Mouse (Mus musculus) lung, embryonic 16.5 days (tissue): ENCODE measurements around the gene Sh3pxd2a. TPM values are rescaled to one million over a fixed set of nuclear protein-coding genes. Genes with fewer than 3 reads are reported as not detected.

Experiments
- ATAC-seq: fragments of 200-750 bp; cut with Nextera tagmentation; 2 replicates; pipeline ENCODE4 v1.8.0; 2017; ENCODE audit warnings: low read depth, mild to moderate bottlenecking, moderate library complexity
- H3K27ac ChIP-seq: fragments of 300-500 bp; sonication (generic); 2 replicates; pipeline ENCODE4 v1.5.1; 2014; ENCODE audit warnings: mild to moderate bottlenecking, control low read depth, low read length
- H3K27me3 ChIP-seq: fragments of 300-500 bp; sonication (generic); 2 replicates; pipeline ENCODE4 v1.6.1; 2014; ENCODE audit warnings: low read depth, low read length, mixed read lengths; ENCODE audit not compliant: control insufficient read depth, insufficient read depth
- H3K36me3 ChIP-seq: fragments of 300-500 bp; sonication (generic); 2 replicates; pipeline ENCODE4 v1.6.1; 2014; ENCODE audit warnings: low read length; ENCODE audit not compliant: control insufficient read depth, insufficient read depth
- H3K4me1 ChIP-seq: fragments of 300-500 bp; sonication (generic); replicated peaks from 2 replicates; pipeline ENCODE4 v1.6.1; 2014; ENCODE audit warnings: low read length, mixed read lengths; ENCODE audit not compliant: control insufficient read depth, insufficient read depth
- H3K4me2 ChIP-seq: fragments of 300-500 bp; sonication (generic); 2 replicates; pipeline ENCODE4 v1.6.1; 2014; ENCODE audit warnings: low read depth, low read length, control low read depth
- H3K4me3 ChIP-seq: fragments of 300-500 bp; sonication (generic); 2 replicates; pipeline ENCODE4 v1.5.1; 2014; ENCODE audit warnings: mild to moderate bottlenecking, low read length, control low read depth
- H3K9ac ChIP-seq: fragments of 300-500 bp; sonication (generic); 2 replicates; pipeline ENCODE4 v1.6.1; 2014; ENCODE audit warnings: low read length, control low read depth
- H3K9me3 ChIP-seq: fragments of 300-500 bp; sonication (generic); 2 replicates; pipeline ENCODE4 v1.6.1; 2016; ENCODE audit warnings: low read length; ENCODE audit not compliant: control insufficient read depth
- WGBS: fragments of 180-500 bp; shearing (Covaris S2); extraction: QIAGEN DNeasy Blood & Tissue Kit; methylation state at CpG from one replicate; pipeline ENCODE4 v1.1.7; 2014; 5-methylcytosine and 5-hydroxymethylcytosine counted together
- polyA plus RNA-seq: library from polyadenylated mRNA; unstranded; fragments of >200 nt; fragmentation: Nextera tagmentation; extraction: Ambion mirVana; gene quantifications from 2 replicates; pipeline ENCODE4 v1.2.1, GENCODE M21; 2015

Sh3pxd2a gene
- polyA plus RNA-seq, 1 experiment from 2014 or later = 6.1 TPM

DNA sequence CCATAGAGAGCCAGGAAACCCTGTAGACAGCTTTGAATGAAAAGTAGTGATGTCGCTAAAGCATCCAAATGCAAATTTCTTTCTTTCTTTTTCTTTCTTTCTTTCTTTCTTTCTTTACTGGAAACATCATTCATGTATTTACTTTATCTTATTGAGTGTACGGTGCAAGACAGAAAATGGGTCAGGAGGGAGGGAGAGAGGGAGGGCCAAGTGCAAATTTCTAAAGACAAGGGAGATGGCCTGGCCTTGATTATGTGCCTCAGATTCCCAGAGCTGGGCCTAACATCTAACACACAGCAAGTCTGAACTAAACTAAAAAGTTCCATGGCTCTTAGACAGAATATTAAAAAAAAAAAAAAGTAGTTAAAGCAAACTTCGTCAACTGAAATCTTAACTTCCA, 9.3 kb upstream of the Sh3pxd2a start:
- Histone ChIP-seq H3K27ac (no peak overlapping the region), H3K4me3 (no peak overlapping the region), H3K36me3 (no peaks in the 10 kb centered on the region), H3K27me3 (no peaks in the 10 kb centered on the region), H3K4me1 (no peaks in the 10 kb centered on the region; the same call in 1 of the 2 replicates), H3K9me3 (no peaks in the 10 kb centered on the region), H3K9ac (no peak overlapping the region), H3K4me2 (no peak overlapping the region)
- ATAC-seq = no peak
- WGBS = 60% methylated on average over 3 of the region's 3 CpGs

DNA sequence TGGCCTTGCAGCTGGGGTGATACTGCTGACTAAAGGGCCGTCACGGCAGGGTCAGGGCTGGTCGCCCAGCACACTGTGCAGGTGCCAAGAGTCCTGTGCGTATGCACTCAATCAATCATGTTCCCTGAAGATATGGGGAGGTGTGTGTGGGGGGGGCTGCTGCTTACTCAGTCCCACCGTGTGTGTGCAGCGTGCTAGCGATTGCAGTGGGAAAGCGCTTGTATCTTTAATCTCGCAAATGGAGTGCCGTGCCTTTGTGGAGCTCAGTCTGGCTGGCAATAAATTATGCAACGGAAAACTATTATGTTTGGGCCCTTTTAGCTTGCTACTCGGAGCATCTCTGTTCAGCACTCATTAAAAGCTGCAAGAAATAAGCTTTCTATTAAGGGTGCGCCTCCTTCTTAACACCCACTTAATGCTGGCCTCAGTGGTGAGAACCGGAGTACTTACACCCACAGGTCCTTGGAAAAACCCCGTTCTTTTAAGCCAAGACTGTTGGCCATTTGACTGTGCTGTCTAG, 8.7 kb upstream of the Sh3pxd2a start:
- H3K9ac ChIP-seq = no peak overlapping the region

DNA sequence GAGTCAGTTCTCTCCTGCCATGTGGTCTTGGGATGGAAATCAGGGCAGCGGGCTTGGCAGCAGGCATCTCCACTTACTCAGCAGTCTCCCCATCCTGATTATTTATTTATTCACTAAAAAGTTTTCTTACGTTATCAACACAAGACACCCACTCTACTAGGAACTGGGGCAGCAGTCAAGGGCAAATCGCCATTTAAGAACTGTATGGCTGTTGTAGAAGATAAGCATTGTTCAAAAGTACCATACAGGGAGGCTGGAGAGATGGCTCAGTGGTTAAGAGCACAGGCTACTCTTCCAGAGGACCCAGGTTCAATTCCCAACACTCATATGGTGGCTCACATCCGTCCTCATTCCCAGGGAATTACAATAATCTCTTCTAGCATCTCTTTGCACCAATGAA, 7.6 kb upstream of the Sh3pxd2a start:
- H3K9ac ChIP-seq = no peak overlapping the region
- no peak overlapping the region for H3K27ac ChIP-seq
- 59% methylated on average over 4 of the region's 4 CpGs for WGBS
- H3K4me1 ChIP-seq = no peaks in the 10 kb centered on the region; the same call in 1 of the 2 replicates
- H3K9me3 ChIP-seq = no peaks in the 10 kb centered on the region
- no peak overlapping the region for H3K4me3 ChIP-seq
- no peaks in the 10 kb centered on the region for H3K27me3 ChIP-seq
- no peaks in the 10 kb centered on the region for H3K36me3 ChIP-seq
- no peak for ATAC-seq
- H3K4me2 ChIP-seq = no peak overlapping the region

More for the DNA sequence above, 8.7 kb upstream of the Sh3pxd2a start:
- peak; percentile 15; the same call in 1 of the 2 replicates for ATAC-seq
- WGBS = 37% methylated on average over 15 of the region's 15 CpGs
- no peak overlapping the region for H3K4me3 ChIP-seq
- no peaks in the 10 kb centered on the region for H3K27me3 ChIP-seq
- H3K4me2 ChIP-seq = no peak overlapping the region
- H3K27ac ChIP-seq = no peak overlapping the region
- H3K4me1 ChIP-seq = no peaks in the 10 kb centered on the region; the same call in 1 of the 2 replicates
- no peaks in the 10 kb centered on the region for H3K36me3 ChIP-seq
- H3K9me3 ChIP-seq = no peaks in the 10 kb centered on the region

DNA sequence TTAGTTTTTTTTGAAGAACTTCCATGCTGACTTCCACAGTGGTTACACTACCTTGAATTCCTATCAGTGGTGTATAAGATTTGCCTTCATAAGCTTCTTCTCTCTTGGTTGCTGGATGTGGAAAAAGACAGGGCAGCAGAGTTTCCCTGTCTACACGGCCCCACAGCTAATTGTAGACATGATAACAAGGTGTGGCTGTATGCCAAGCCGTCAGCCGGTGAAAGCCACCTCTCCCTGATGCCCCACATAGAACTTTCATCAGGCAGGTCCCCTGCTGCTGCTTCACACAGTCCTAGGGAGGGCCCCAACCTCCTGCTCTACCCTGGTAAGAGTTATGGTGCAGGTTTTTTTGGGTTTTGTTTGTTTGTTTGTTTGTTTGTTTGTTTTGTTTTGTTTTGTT, 4.5 kb upstream of the Sh3pxd2a start:
- no peak overlapping the region for H3K9ac ChIP-seq
- H3K4me3 ChIP-seq = no peak overlapping the region
- no peaks in the 10 kb centered on the region for H3K9me3 ChIP-seq
- no peaks in the 10 kb centered on the region for H3K27me3 ChIP-seq
- H3K4me1 ChIP-seq = peaks cover 4% of the 10 kb centered on the region; the same call in 1 of the 2 replicates
- H3K36me3 ChIP-seq = no peaks in the 10 kb centered on the region
- H3K27ac ChIP-seq = no peak overlapping the region
- H3K4me2 ChIP-seq = no peak overlapping the region
- 50% methylated on average over 3 of the region's 3 CpGs for WGBS
- no peak for ATAC-seq

DNA sequence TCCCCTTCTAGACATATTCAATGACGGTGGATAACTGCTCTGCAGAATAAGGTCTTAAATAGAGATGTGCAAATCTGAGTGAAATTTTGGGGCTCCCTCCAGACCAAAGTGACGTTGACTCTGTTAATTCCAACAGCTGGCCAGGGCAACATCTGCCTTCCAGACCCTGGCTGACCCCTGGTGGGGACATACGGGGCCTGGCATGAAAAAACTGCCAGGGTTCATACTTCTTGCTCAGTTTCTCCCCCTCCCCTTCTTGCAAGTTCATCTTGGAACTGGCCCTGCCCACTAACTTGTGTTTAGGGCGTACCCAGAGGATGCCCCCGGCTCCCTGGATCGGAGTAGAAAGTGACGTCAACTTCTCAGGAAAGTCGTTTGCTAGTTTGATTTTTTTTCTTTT, 2.6 kb upstream of the Sh3pxd2a start:
- 0 out of 2 replicates have a peak, but pooled peaks cover 1% of the 10 kb centered on the region for H3K9me3 ChIP-seq
- ATAC-seq = no peak
- peaks cover 21% of the 10 kb centered on the region for H3K4me1 ChIP-seq
- H3K27me3 ChIP-seq = no peaks in the 10 kb centered on the region
- H3K9ac ChIP-seq = no peak overlapping the region
- H3K4me3 ChIP-seq = no peak overlapping the region
- 58% methylated on average over 8 of the region's 8 CpGs for WGBS
- H3K36me3 ChIP-seq = no peaks in the 10 kb centered on the region
- no peak overlapping the region for H3K4me2 ChIP-seq
- no peak overlapping the region for H3K27ac ChIP-seq

DNA sequence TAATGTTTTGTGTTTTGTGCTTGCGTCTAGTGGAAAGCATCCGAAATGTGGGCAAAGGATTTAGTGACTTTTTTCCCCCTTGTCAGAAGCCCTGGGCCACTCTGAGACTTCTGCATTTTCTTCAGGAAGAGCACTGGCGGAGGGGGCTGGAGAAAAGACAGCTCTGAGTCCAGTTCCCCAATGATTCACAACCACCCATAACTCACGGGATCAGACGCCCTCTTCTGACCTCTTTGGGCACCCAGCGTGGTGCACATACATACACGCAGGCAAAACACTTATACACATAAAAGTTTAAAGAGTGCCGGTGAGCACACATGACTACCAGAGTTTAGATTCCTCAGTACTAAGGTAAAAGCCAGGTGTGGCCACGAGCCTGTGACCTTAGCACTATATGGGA, 1.3 kb upstream of the Sh3pxd2a start:
- H3K4me3 ChIP-seq = no peak overlapping the region
- H3K9ac ChIP-seq = no peak overlapping the region
- H3K4me2 ChIP-seq = no peak overlapping the region
- H3K36me3 ChIP-seq = no peaks in the 10 kb centered on the region
- H3K27ac ChIP-seq = no peak overlapping the region
- WGBS = 58% methylated on average over 9 of the region's 9 CpGs
- H3K4me1 ChIP-seq = peaks cover 32% of the 10 kb centered on the region
- no peaks in the 10 kb centered on the region for H3K27me3 ChIP-seq
- H3K9me3 ChIP-seq = 0 out of 2 replicates have a peak, but pooled peaks cover 3% of the 10 kb centered on the region
- no peak for ATAC-seq

DNA sequence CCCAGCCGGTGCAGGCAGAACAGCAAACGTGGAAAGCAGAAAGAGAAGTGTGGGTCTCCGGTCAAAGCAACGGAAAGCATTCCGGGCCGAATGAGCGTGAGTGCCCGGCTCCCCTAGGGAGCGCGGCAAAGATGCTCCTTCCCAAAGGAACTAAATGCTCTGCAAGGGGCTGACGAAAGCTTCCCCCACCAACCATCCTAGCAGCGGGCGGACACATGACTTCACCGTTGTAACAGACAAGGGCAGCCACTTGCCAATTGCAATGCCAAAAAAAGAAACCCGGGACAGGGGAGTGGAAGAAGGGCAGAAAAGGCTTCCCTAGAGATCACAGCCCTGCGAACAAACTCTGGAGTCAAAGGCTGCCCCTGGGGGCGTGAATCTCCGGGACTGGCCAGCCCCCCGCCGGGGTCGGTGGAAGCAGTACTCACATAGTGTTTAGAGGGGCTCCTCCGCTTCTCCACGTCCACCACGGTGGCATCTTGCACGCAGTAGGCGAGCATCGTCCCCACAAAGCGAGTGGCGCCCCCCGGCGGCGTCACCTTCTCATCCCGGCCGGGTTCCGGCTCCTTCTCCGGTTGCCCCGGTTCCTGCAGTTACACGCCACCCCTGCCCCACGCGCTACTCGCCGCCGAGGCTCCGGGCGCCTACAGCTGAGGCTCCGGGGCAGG, 431 bp downstream of the Sh3pxd2a start:
- peak; percentile 66 for ATAC-seq
- peak overlapping the region; percentile 82 for H3K9ac ChIP-seq
- H3K27ac ChIP-seq = peak overlapping the region; percentile 84
- H3K4me2 ChIP-seq = peak overlapping the region; percentile 96
- no peaks in the 10 kb centered on the region for H3K27me3 ChIP-seq
- WGBS = under 1% methylated on average over 34 of the region's 46 CpGs
- H3K36me3 ChIP-seq = no peaks in the 10 kb centered on the region
- 0 out of 2 replicates have a peak, but pooled peaks cover 3% of the 10 kb centered on the region for H3K9me3 ChIP-seq
- peak overlapping the region; percentile 67 for H3K4me3 ChIP-seq
- H3K4me1 ChIP-seq = peaks cover 36% of the 10 kb centered on the region

DNA sequence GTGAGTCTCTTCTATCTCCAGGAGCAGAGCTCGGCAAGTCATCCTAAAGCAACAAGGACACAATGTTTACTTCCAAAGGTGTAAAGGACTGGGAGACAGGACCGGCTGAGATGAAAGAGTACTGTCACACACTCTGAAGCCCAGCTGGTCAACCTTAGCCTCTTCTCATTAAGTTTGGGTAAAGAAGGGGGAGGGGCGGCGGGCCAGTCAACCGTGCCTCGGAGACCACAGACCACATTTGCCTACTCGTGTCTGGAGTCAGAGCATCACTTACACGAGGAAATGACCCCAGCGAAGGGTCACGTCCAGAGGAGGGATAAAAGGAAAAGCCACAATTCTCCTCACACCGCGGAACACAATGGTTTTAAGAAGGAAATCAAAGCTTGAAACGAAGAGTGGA, 995 bp downstream of the Sh3pxd2a start:
- no peak for ATAC-seq
- H3K27me3 ChIP-seq = no peaks in the 10 kb centered on the region
- peaks cover 41% of the 10 kb centered on the region for H3K4me1 ChIP-seq
- peak overlapping the region; percentile 82 for H3K9ac ChIP-seq
- peak overlapping the region; percentile 84 for H3K27ac ChIP-seq
- H3K4me2 ChIP-seq = peak overlapping the region; percentile 96
- H3K4me3 ChIP-seq = peak overlapping the region; percentile 67
- 0 out of 2 replicates have a peak, but pooled peaks cover 3% of the 10 kb centered on the region for H3K9me3 ChIP-seq
- WGBS = 1% methylated on average over 13 of the region's 13 CpGs
- no peaks in the 10 kb centered on the region for H3K36me3 ChIP-seq

DNA sequence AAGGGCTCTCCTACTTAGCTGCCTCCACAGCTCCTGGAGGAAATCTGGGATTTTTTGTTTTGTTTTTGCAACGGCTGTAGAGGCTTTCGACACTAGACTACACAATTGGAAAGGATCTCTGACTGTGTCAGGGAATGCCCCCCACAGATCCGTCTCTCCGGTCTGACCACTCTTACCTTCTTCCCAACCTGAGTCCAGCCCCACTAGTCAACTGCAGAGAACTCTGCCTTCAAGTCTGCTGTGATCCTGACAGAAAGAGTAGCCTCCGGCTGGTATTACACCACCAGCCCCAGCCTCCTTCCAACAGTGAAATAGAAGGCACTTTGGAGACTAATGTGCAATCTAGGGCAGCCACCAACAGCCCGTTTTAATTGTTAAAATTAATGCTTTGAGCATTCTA, 1.5 kb downstream of the Sh3pxd2a start:
- H3K27ac ChIP-seq = 0 out of 2 replicates have a peak overlapping the region, but pooled peaks have one; percentile 16
- 0 out of 2 replicates have a peak, but pooled peaks cover 3% of the 10 kb centered on the region for H3K9me3 ChIP-seq
- no peaks in the 10 kb centered on the region for H3K27me3 ChIP-seq
- H3K9ac ChIP-seq = peak overlapping the region; percentile 82
- 8% methylated on average over 6 of the region's 6 CpGs for WGBS
- peak overlapping the region; percentile 67 for H3K4me3 ChIP-seq
- ATAC-seq = no peak
- peaks cover 46% of the 10 kb centered on the region for H3K4me1 ChIP-seq
- peak overlapping the region; percentile 96 for H3K4me2 ChIP-seq
- H3K36me3 ChIP-seq = no peaks in the 10 kb centered on the region
